Mouse (Mus musculus) c-Kit-positive CD71-positive TER-119-positive erythroid progenitor cells, embryonic 14.5 days (primary cell): ENCODE results near the gene Cox6a1.
A peak's percentile ranks its signal among the peaks of the same experiment; 100 is the strongest.
"Not testable (repeated sequence)": the region's sequence is repeated elsewhere in the genome, so short reads cannot be mapped to it uniquely, and the experiment has no call there.

Experiments
- DNase-seq: peaks from one replicate; pipeline ENCODE4 v3.0.0-alpha.2; 2013; ENCODE audit warnings: low spot score

Gene Cox6a1

DNA sequence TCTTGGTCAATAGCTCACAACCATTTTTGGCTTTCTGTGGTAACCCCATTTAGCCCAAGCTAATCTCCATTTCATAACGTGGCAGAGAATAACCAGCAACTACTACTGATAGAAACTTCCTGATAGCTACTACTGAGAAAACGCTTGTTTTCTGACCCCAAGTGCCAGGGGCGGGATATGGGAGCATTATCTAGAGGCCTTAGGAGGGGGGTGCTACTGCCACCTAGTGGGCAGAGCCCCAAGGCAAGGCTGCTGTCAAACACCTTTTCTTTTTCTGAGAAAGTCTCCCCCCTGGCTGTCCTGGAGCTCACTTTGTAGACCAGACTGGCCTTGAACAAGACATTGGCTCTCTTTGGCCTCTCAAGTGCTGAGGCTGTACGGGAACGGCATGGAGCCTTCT lies 1.2 kb downstream of the Cox6a1 start:
- peak; percentile 94 for DNase-seq

- DNase-seq = no peak
Measured at GRCm38 (mm10) chr5:115341314-115342165, 7.2 kb downstream of the Cox6a1 start.

GRCm38 (mm10) chr5:115340577-115341313 lies 8.0 kb downstream of the Cox6a1 start, which contains the start of the genes Gatc and Triap1:
Gatc (minus strand) TSS chr5:115341178.
Triap1 (plus strand) TSS chr5:115341225.
- DNase-seq = peak; percentile 85

GRCm38 (mm10) chr5:115340007-115340406 lies 8.8 kb downstream of the Cox6a1 start:
- DNase-seq = no peak

DNA sequence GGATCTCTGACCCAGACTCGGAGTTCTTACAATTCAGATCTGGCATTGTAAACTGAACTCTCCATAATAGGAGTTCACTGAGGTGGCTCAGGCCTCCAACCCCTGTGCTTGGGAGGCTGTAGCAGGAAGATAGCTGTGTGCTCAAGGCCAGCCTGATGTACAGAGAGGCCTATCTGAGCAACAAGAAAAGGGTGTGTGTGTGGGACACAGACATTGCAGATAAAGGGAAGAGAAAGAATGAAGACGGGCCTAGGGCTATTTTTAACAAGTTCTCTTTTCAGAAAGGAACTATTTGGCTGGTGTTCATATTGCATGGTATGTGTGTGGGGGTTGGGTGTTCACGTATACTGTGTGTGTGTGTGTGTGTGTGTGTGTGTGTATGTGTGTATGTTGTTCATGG lies 15.2 kb downstream of the Cox6a1 start:
- DNase-seq = peak; percentile 75

DNA sequence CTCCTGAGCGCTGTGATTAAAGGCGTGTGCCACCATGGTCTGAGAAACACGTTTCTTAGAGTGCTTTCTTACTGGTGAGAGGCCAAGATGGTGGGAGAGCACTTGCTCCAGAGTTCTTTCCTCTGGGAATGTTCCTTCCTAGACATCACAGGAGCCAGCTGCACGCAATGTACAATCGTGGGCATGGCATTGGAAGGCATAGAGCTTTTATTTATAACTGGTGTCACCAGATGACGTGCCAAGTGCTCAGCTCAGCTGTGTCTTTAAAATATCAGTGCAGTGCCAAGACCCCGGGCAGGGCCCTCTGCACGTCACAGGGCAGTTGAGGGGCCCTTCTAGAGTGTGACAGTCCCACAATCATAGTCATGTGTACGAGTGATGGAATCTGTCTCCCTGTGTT lies 17.8 kb downstream of the Cox6a1 start:
- no peak for DNase-seq

DNA sequence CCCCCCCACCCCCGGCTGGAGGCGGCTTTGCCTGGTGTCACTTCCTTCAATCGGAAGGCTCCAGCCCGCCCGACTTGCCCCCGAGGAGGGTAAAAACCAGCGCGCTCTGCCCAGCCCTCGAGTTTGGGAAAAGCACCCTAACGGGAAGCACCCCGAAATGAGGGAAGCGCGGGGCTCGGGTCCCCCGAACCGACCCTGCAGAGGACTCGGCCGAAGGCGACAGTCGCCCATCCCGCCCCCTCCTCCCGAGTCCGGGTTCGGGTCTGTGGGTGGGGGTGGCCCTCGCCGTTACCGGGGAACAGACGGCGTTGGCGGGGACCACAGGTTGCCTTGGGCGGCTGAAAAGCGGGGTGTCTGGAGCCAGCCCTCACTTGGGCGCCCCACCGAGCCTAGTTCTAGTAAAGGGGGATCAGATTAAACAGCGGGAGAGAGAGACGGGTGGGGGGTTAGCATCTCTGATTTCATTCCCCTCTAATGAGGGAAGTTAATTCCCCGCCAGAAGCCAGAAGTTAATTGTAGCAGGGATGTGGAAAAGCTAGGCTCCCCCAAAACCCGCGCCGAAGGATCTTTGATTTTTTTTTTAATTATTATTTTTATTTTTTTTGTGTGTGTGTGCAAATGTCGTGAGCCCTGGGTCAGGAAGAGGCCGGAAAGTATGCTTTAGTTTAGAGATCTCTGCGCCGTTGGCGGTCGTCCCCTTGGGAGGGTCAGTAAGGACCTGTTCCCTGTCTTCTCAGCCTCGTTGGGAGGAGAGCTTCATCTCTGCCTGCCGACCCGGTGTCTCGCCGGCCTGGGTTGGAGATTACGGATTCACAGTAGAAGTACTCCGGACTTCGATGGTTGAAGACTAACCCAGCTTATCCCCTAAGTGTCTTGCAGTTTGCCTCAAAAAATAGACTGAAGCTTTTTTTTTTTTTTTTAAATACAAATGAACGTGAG lies 20.9 kb downstream of the Cox6a1 start:
- no peak for DNase-seq

DNA sequence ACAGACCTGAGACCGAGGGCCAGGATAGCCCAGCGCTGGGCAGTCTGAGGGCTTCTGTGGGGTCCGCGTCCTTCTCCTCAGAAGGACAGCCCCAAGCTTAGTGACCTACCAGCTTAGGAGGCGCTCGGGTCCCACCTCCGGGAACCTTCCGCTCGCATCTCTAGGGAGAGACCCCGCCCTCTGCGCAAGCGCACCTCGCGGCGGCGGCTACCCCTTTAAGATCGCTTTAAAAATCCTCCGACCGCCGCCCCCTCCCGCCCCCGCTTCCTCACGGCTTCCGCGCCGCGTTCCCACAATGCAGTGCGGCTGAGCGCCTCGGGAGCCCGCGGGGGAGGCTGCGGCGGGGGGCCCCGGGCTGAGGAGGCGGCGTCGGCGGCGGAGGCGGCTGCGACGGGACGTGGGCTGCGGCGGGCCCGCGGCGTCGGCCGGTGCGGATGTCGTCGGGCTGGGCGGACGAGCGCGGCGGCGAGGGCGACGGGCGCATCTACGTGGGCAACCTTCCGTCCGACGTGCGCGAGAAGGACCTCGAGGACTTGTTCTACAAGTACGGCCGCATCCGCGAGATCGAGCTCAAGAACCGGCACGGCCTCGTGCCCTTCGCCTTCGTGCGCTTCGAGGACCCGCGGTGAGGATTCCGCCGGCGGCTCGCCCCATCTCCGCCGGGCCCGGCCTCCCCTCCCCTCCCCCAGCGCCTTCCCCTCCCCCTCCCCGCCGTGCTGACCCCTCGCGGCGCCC lies 21.7 kb downstream of the Cox6a1 start, which contains the start of gene Srsf9:
Gene Srsf9, plus strand, starts transcription at position 303 of the 735 bp plus-strand sequence.
- DNase-seq = peak; percentile 94

GRCm38 (mm10) chr5:115326256-115326831 lies 22.4 kb downstream of the Cox6a1 start:
- DNase-seq = peak; percentile 65

- DNase-seq = peak; percentile 62
Measured at GRCm38 (mm10) chr5:115319004-115319940, 29.5 kb downstream of the Cox6a1 start.

DNA sequence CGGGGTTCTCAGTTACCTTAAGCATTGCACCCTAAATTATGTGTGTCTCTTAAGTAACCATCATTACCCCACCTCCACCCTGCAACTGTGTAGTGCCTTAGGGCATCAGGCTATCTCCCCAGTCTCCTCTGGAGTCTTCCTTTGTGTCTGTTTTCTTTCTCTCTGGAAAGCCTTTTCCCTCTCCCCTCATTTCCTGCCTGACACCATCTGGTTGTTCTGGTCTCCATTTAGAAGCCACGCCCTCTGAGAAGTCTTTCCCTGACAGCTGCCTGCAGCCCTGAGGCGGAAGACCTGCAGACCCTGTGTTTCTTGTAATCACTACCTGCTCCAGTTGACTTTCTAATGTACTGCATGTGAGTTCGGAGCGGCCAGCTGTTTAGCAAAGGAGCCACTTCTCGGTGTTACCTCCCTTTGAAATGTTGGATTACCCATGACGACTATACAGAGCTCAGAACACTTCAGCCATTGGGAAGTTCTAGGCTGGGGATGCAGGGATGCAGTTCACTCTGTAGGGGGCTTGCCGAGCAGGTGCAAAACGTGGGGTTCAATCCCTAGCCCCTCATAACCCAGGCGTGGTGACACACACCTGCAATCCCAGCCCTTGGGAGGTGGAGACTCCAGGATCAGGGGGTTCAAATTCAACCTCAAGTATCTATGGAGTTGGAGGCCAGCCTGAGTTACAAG lies 31.0 kb downstream of the Cox6a1 start:
- DNase-seq = no peak

- DNase-seq = no peak
Measured at GRCm38 (mm10) chr5:115316968-115317644, 31.7 kb downstream of the Cox6a1 start.

- DNase-seq = no peak
Measured at GRCm38 (mm10) chr5:115313668-115313943, 35.2 kb downstream of the Cox6a1 start.

GRCm38 (mm10) chr5:115312816-115313667 lies 35.7 kb downstream of the Cox6a1 start:
- no peak for DNase-seq

GRCm38 (mm10) chr5:115312354-115312753 lies 36.4 kb downstream of the Cox6a1 start:
- DNase-seq = no peak

DNA sequence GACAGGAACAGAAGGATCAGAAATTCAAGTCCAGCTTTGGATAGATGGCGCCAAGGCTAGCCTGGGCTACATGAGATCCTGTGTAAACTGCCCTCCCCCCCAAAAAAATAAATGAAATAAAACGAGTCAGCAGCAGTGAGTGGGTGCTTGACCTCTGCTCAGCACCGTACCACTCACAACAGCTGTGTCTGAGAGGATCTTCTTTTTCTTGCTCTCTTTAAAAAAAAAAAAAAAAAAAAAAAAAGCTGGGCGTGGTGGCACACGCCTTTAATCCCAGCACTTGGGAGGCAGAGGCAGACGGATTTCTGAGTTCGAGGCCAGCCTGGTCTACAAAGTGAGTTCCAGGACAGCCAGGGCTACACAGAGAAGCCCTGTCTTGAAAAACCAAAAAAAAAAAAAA lies 46.6 kb downstream of the Cox6a1 start:
- not testable (repeated sequence) for DNase-seq

- DNase-seq = no peak
Measured at GRCm38 (mm10) chr5:115301615-115302014, 47.2 kb downstream of the Cox6a1 start.
